Mouse (Mus musculus) liver, postnatal 0 days (tissue): ENCODE data around the gene Arrdc2. TPM values are rescaled to one million over a fixed set of nuclear protein-coding genes. Genes with fewer than 3 reads are reported as not detected.

Experiments used
- ATAC-seq: fragments of 200-750 bp; cut with Nextera tagmentation; 2 replicates; pipeline ENCODE4 v1.8.0; 2017; ENCODE audit warnings: mild to moderate bottlenecking, moderate library complexity
- DNase-seq: peaks from one replicate; pipeline ENCODE4 v3.0.0-alpha.2; 2016
- H3K27ac ChIP-seq: fragments of 300-500 bp; sonication (generic); 2 replicates; pipeline ENCODE4 v1.5.1; 2014; ENCODE audit warnings: antibody characterized with exemption, moderate library complexity, mild to moderate bottlenecking, low read depth
- H3K27me3 ChIP-seq: fragments of 300-500 bp; sonication (generic); 2 replicates; pipeline ENCODE4 v1.6.1; 2014; ENCODE audit warnings: low read length, control low read depth, mixed read lengths; ENCODE audit not compliant: insufficient read depth
- H3K36me3 ChIP-seq: fragments of 300-500 bp; sonication (generic); replicated peaks from 2 replicates; pipeline ENCODE4 v1.6.1; 2014; ENCODE audit warnings: mild to moderate bottlenecking, control low read depth, low read length, moderate library complexity, mixed read lengths; ENCODE audit not compliant: insufficient read depth
- H3K4me1 ChIP-seq: fragments of 300-500 bp; sonication (generic); 2 replicates; pipeline ENCODE4 v1.6.1; 2014; ENCODE audit warnings: antibody characterized with exemption, mild to moderate bottlenecking, control low read depth; ENCODE audit not compliant: insufficient read depth
- H3K4me2 ChIP-seq: fragments of 300-500 bp; sonication (generic); 2 replicates; pipeline ENCODE4 v1.6.1; 2014; ENCODE audit warnings: low read depth, mild to moderate bottlenecking, low read length, moderate library complexity, mixed read lengths
- H3K4me3 ChIP-seq: fragments of 300-500 bp; sonication (generic); 2 replicates; pipeline ENCODE4 v1.5.1; 2014; ENCODE audit warnings: low read depth, low read length
- H3K9ac ChIP-seq: fragments of 300-500 bp; sonication (generic); replicated peaks from 2 replicates; pipeline ENCODE4 v1.6.1; 2014; ENCODE audit warnings: mild to moderate bottlenecking, moderate library complexity
- H3K9me3 ChIP-seq: fragments of 300-500 bp; sonication (generic); 2 replicates; pipeline ENCODE4 v1.6.1; 2016; ENCODE audit warnings: mild to moderate bottlenecking, control low read depth, low read length, mixed read lengths
- CTCF ChIP-seq: sonication (generic); IDR thresholded peaks from 2 replicates; pipeline ENCODE4 v1.5.1; 2016; ENCODE audit warnings: antibody characterized with exemption, low read depth
- EP300 ChIP-seq: IDR thresholded peaks from 2 replicates; pipeline ENCODE4 v1.6.1; 2016; ENCODE audit warnings: antibody characterized with exemption, low read depth, mild to moderate bottlenecking
- WGBS: fragments of 180-500 bp; shearing (Covaris S2); extraction: QIAGEN DNeasy Blood & Tissue Kit; methylation state at CpG from one replicate; pipeline ENCODE4 v1.1.7; 2014; ENCODE audit not compliant: insufficient replicate concordance; 5-methylcytosine and 5-hydroxymethylcytosine counted together
- microRNA-seq: library from miRNA; unstranded; fragments of <30 nt; microRNA quantifications from one replicate; pipeline ENCODE4, GENCODE M21; 2016
- polyA plus RNA-seq: library from polyadenylated mRNA; unstranded; fragments of >200 nt; fragmentation: Nextera tagmentation; extraction: Ambion mirVana; gene quantifications from 2 replicates; pipeline ENCODE4 v1.2.1, GENCODE M21; 2015

The Arrdc2 gene
- polyA plus RNA-seq, 1 experiment from 2014 or later: 6.1 TPM

GRCm38 (mm10) chr8:70786291-70787050 lies 53.0 kb downstream of the Arrdc2 start:
- 90% methylated on average over 25 of the region's 25 CpGs for WGBS
- H3K36me3 ChIP-seq: peaks cover 77% of the 10 kb centered on the region
- H3K9ac ChIP-seq: no peak overlapping the region
- no peak overlapping the region for H3K4me3 ChIP-seq
- peaks cover 15% of the 10 kb centered on the region for H3K4me1 ChIP-seq
- H3K4me2 ChIP-seq: no peak overlapping the region
- no peaks in the 10 kb centered on the region for H3K9me3 ChIP-seq
- no peaks in the 10 kb centered on the region for H3K27me3 ChIP-seq
- no peak overlapping the region for H3K27ac ChIP-seq
- DNase-seq (no peak), ATAC-seq (no peak)
- TF ChIP-seq CTCF (no peak), EP300 (no peak)

Small RNAs within 50 kb of the gene (microRNA-seq; reads per million reads assigned to microRNA genes)
- 6.5 reads per million, percentile 12 among the genes with 10 or more reads in this experiment for gene Mir7240

Other genes with a start within 250 kb of the Arrdc2 start
- 18.8 and 21.6 TPM in 2 replicates for gene Isyna1, start 245.3 kb downstream of the Arrdc2 start, polyA plus RNA-seq
- 32.5 and 35.4 TPM in 2 replicates for gene Ssbp4, start 230.8 kb downstream of the Arrdc2 start, polyA plus RNA-seq
- 9.8 and 10.4 TPM in 2 replicates for gene Lrrc25, start 223.6 kb downstream of the Arrdc2 start, polyA plus RNA-seq
- gene Gdf15, start 207.3 kb downstream of the Arrdc2 start, polyA plus RNA-seq: 2.1 and 2.3 TPM in 2 replicates
- gene Pgpep1, start 179.3 kb downstream of the Arrdc2 start, polyA plus RNA-seq: 31.0 and 32.2 TPM in 2 replicates
- 98.5 and 103 TPM in 2 replicates for gene Lsm4, start 166.5 kb downstream of the Arrdc2 start, polyA plus RNA-seq
- 19.6 and 38.4 TPM in 2 replicates for gene Jund, start 140.8 kb downstream of the Arrdc2 start, polyA plus RNA-seq
- 0.02 TPM in 1 of 2 replicates, not detected in the other for gene Iqcn, start 136.3 kb downstream of the Arrdc2 start, polyA plus RNA-seq
- gene Gm3336, start 121.2 kb downstream of the Arrdc2 start, polyA plus RNA-seq: 0.22 and 0.25 TPM in 2 replicates
- gene Pde4c, start 116.0 kb downstream of the Arrdc2 start, polyA plus RNA-seq: 1.6 and 1.8 TPM in 2 replicates
- gene Rab3a, start 85.0 kb downstream of the Arrdc2 start, polyA plus RNA-seq: 3.2 and 3.3 TPM in 2 replicates
- 36.3 and 39.9 TPM in 2 replicates for gene Mpv17l2, start 78.8 kb downstream of the Arrdc2 start, polyA plus RNA-seq
- 8.9 and 9.0 TPM in 2 replicates for gene Pik3r2, start 63.0 kb downstream of the Arrdc2 start, polyA plus RNA-seq
- gene Mast3, start 34.7 kb downstream of the Arrdc2 start, polyA plus RNA-seq: 5.2 and 6.0 TPM in 2 replicates
- 0.19 and 0.25 TPM in 2 replicates for gene Il12rb1, start 31.3 kb downstream of the Arrdc2 start, polyA plus RNA-seq
- 0.19 and 0.45 TPM in 2 replicates for gene Kcnn1, start 23.5 kb upstream of the Arrdc2 start, polyA plus RNA-seq
- gene Ccdc124, start 34.2 kb upstream of the Arrdc2 start, polyA plus RNA-seq: 34.3 and 37.9 TPM in 2 replicates
- not detected in 2 replicates for gene Slc5a5, start 53.0 kb upstream of the Arrdc2 start, polyA plus RNA-seq
- 2,490 and 2,569 TPM in 2 replicates for gene Rpl18a, start 57.7 kb upstream of the Arrdc2 start, polyA plus RNA-seq
- 8.3 and 8.7 TPM in 2 replicates for gene Map1s, start 66.2 kb upstream of the Arrdc2 start, polyA plus RNA-seq